Mouse (Mus musculus) C2C12 (cell line): ENCODE results near the gene Hic2.

ENCODE experiments used
- CTCF ChIP-seq: IDR thresholded peaks from one replicate; pipeline ENCODE4 v1.5.1; 2011; ENCODE audit not compliant: control insufficient read depth, insufficient read depth, insufficient read length
- FOSL1 ChIP-seq: IDR thresholded peaks from one replicate; pipeline ENCODE4 v1.8.0; 2011; ENCODE audit warnings: mild to moderate bottlenecking, low read length; ENCODE audit not compliant: poor library complexity, insufficient read depth, severe bottlenecking
- MAX ChIP-seq: IDR thresholded peaks from one replicate; pipeline ENCODE4 v1.6.1; 2011; ENCODE audit warnings: mild to moderate bottlenecking, control low read depth
- MYOD1 ChIP-seq: IDR thresholded peaks from one replicate; pipeline ENCODE4 v1.6.1; 2011; ENCODE audit warnings: low read depth; ENCODE audit not compliant: control insufficient read depth, insufficient read length
- MYOG ChIP-seq: IDR thresholded peaks from one replicate; pipeline ENCODE4 v1.6.1; 2011; ENCODE audit not compliant: control insufficient read depth, insufficient read length; ENCODE audit errors: extremely low read depth
- USF1 ChIP-seq: IDR thresholded peaks from one replicate; pipeline ENCODE4 v1.6.1; 2011; ENCODE audit warnings: low read depth, mild to moderate bottlenecking, control low read depth, moderate library complexity

- no peak for TF ChIP-seq CTCF
- TF ChIP-seq MAX, result no peak
- TF ChIP-seq USF1, result no peak
- no peak for TF ChIP-seq FOSL1
- no peak for TF ChIP-seq MYOG
- no peak for TF ChIP-seq MYOD1
Observed at GRCm38 (mm10) chr16:17185475-17185874, 47.9 kb upstream of the Hic2 start.
